Mouse (Mus musculus): ENCODE results near the gene Erbb2. TPM values are rescaled to one million over a fixed set of nuclear protein-coding genes. Genes with fewer than 3 reads are reported as not detected.

Gene Erbb2
- polyA plus RNA-seq, 1 experiment, result 1.5 TPM

DNA sequence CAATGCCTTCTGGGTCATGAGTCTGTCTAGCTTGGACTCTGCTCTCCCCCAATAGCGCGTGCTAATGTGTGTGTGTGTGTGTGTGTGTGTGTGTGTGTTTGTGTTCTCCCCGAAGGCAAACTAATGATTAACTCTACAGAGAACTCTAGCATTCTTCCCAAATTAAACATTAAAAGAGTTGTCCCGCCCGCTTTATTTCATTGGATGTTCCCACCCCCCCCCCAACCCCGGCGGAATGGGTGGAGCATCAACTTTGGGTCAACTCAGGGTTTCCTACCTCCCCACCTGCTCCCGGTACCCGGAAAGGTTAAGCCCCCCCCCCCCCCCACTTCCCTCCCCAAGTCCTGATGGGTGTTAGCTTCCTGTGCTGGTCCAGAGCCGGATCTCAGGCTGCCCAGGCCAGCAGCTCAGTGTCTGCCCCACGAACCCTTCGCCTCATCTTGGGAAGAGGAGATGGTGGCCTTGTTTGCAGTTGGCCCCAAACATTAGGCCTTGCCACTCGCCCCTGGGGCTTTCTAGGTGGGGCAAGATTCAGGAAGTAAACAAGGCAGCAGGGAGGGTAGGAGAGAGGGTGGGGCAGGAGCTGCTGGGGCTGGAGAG lies 36.0 kb downstream of the Erbb2 start:
- Histone ChIP-seq H3K4me1 (ENCODE audit: control insufficient read depth, insufficient read depth, low read length) (peaks cover 9% of the 10 kb centered on the region), H3K27me3 (ENCODE audit: control insufficient read depth, insufficient read depth, low read length) (no peaks in the 10 kb centered on the region), H3K4me3 (ENCODE audit: control insufficient read depth, low read depth, low read length) (no peak overlapping the region; the same call in 1 of the 2 replicates), H3K27ac (ENCODE audit: control insufficient read depth, insufficient read depth, low read depth, low read length) (no peak overlapping the region), H3K36me3 (ENCODE audit: control insufficient read depth, insufficient read depth, low read length) (no peaks in the 10 kb centered on the region)
- no peak for TF ChIP-seq CTCF (IDR thresholded peaks at IDR 0.05; ENCODE audit: control insufficient read depth, insufficient read depth, insufficient replicate concordance, low read depth, low read length)
- TF ChIP-seq POLR2A (IDR thresholded peaks at IDR 0.05; ENCODE audit: control insufficient read depth, low read depth, low read length), result no peak

DNA sequence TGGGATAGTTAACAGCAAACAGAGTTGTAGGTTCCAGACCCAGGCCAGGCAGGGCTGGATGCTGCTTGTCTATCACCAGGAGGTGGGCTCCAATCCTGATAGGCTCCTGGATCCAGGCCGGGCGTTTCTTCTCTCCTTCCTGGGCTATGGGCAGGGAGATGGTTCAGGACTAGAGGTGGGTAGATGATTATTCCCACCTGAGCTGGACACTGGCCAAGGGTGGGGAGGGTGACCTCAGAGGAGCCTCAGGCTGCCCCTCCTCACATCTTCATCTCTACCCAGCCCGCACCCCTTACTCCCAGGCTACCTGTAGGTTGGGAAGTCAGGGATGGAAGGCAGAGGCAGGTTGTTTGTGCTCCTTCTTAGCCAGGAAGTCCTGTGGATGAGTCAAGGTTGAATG lies 37.1 kb downstream of the Erbb2 start:
- Histone ChIP-seq H3K4me1 (ENCODE audit: control insufficient read depth, insufficient read depth, low read length) (peaks cover 9% of the 10 kb centered on the region), H3K4me3 (ENCODE audit: control insufficient read depth, low read depth, low read length) (no peak overlapping the region), H3K27me3 (ENCODE audit: control insufficient read depth, insufficient read depth, low read length) (no peaks in the 10 kb centered on the region), H3K36me3 (ENCODE audit: control insufficient read depth, insufficient read depth, low read length) (no peaks in the 10 kb centered on the region), H3K27ac (ENCODE audit: control insufficient read depth, insufficient read depth, low read depth, low read length) (no peak overlapping the region)
- no peak for TF ChIP-seq POLR2A (IDR thresholded peaks at IDR 0.05; ENCODE audit: control insufficient read depth, low read depth, low read length)
- no peak for TF ChIP-seq CTCF (IDR thresholded peaks at IDR 0.05; ENCODE audit: control insufficient read depth, insufficient read depth, insufficient replicate concordance, low read depth, low read length)

GRCm38 (mm10) chr11:98449921-98450771 lies 37.9 kb downstream of the Erbb2 start:
- peaks cover 9% of the 10 kb centered on the region for H3K4me1 ChIP-seq (ENCODE audit: control insufficient read depth, insufficient read depth, low read length)
- no peaks in the 10 kb centered on the region for H3K36me3 ChIP-seq (ENCODE audit: control insufficient read depth, insufficient read depth, low read length)
- no peaks in the 10 kb centered on the region for H3K27me3 ChIP-seq (ENCODE audit: control insufficient read depth, insufficient read depth, low read length)
- H3K4me3 ChIP-seq (ENCODE audit: control insufficient read depth, low read depth, low read length), result no peak overlapping the region
- TF ChIP-seq CTCF (IDR thresholded peaks at IDR 0.05; ENCODE audit: control insufficient read depth, insufficient read depth, insufficient replicate concordance, low read depth, low read length), result no peak
- TF ChIP-seq POLR2A (IDR thresholded peaks at IDR 0.05; ENCODE audit: control insufficient read depth, low read depth, low read length), result no peak
- no peak overlapping the region for H3K27ac ChIP-seq (ENCODE audit: control insufficient read depth, insufficient read depth, low read depth, low read length)

DNA sequence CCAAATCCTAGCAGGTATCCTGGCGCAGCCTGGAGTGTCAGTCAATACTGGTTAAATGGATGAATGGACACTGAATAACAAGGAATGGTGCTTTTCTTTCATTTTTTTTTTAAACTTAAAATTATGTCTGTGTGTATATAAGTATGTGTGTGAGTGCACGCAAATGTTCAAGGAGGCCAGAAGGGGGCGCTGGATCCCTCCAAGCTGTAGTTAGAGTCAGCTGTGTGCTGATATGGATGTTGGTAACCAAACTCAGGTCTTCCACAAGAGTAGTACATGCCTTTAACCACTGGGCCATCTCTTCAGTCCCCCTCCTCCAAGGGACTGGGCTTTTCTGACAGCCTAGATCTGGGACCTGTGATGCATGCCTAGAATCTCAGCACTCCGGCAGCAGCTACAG lies 43.2 kb downstream of the Erbb2 start:
- H3K27me3 ChIP-seq (ENCODE audit: control insufficient read depth, insufficient read depth, low read length), result no peaks in the 10 kb centered on the region
- TF ChIP-seq CTCF (IDR thresholded peaks at IDR 0.05; ENCODE audit: control insufficient read depth, insufficient read depth, insufficient replicate concordance, low read depth, low read length) (peak; percentile 39; the same call in 1 of the 2 replicates), POLR2A (IDR thresholded peaks at IDR 0.05; ENCODE audit: control insufficient read depth, low read depth, low read length) (no peak)

DNA sequence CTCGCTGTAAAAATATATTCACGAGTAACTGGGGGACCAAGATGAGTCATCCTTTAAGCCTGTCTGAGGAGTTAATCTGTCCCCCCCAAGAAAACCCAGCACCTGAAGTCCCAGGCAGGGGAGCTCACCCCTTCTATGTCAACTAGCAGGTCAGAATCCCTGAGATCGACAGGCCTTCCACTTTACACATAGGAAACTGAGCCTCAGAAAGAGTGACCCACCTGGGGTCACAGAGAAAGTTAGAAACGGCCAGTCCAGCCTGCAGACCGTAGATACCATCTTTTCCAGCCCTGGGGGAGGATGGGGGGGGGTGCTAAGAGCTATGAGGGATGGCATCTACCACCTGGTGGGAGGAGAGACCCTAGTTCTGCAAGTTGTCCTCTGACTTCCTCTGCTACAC lies 44.3 kb downstream of the Erbb2 start:
- Histone ChIP-seq H3K4me1 (ENCODE audit: control insufficient read depth, insufficient read depth, low read length) (peaks cover 20% of the 10 kb centered on the region), H3K27ac (ENCODE audit: control insufficient read depth, insufficient read depth, low read depth, low read length) (no peak overlapping the region), H3K27me3 (ENCODE audit: control insufficient read depth, insufficient read depth, low read length) (no peaks in the 10 kb centered on the region), H3K4me3 (ENCODE audit: control insufficient read depth, low read depth, low read length) (no peak overlapping the region), H3K36me3 (ENCODE audit: control insufficient read depth, insufficient read depth, low read length) (no peaks in the 10 kb centered on the region)
- no peak for TF ChIP-seq POLR2A (IDR thresholded peaks at IDR 0.05; ENCODE audit: control insufficient read depth, low read depth, low read length)
- no peak for TF ChIP-seq CTCF (IDR thresholded peaks at IDR 0.05; ENCODE audit: control insufficient read depth, insufficient read depth, insufficient replicate concordance, low read depth, low read length)

More for the DNA sequence above, 43.2 kb downstream of the Erbb2 start:
- H3K4me1 ChIP-seq (ENCODE audit: control insufficient read depth, insufficient read depth, low read length), result peaks cover 20% of the 10 kb centered on the region
- no peaks in the 10 kb centered on the region for H3K36me3 ChIP-seq (ENCODE audit: control insufficient read depth, insufficient read depth, low read length)
- no peak overlapping the region for H3K4me3 ChIP-seq (ENCODE audit: control insufficient read depth, low read depth, low read length)
- no peak overlapping the region for H3K27ac ChIP-seq (ENCODE audit: control insufficient read depth, insufficient read depth, low read depth, low read length)

DNA sequence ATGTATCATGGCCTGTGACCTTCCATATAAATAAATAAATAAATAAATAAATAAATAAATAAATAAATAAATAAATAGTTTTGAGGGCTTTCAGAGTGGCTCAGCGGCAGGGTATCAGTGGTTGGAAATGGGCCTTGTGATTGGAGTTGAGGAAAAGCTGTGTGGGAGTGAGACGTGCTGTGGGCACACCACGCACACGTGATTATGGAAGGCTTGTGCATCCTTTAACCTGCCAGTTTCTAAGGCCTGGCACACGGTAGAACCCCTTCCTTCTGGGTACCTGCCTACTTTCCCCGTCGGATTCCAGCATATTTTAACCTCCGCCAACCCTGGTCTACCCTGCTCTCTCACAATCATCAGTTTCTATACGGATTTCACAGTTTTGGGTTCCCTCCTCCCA lies 44.7 kb downstream of the Erbb2 start:
- Histone ChIP-seq H3K27me3 (ENCODE audit: control insufficient read depth, insufficient read depth, low read length) (no peaks in the 10 kb centered on the region), H3K27ac (ENCODE audit: control insufficient read depth, insufficient read depth, low read depth, low read length) (no peak overlapping the region; the same call in 1 of the 2 replicates)
- no peak for TF ChIP-seq POLR2A (IDR thresholded peaks at IDR 0.05; ENCODE audit: control insufficient read depth, low read depth, low read length)
- peak; percentile 2; the same call in 1 of the 2 replicates for TF ChIP-seq CTCF (IDR thresholded peaks at IDR 0.05; ENCODE audit: control insufficient read depth, insufficient read depth, insufficient replicate concordance, low read depth, low read length)

GRCm38 (mm10) chr11:98457367-98458120 lies 45.3 kb downstream of the Erbb2 start:
- H3K27me3 ChIP-seq (ENCODE audit: control insufficient read depth, insufficient read depth, low read length), result no peaks in the 10 kb centered on the region
- no peak overlapping the region; the same call in 1 of the 2 replicates for H3K27ac ChIP-seq (ENCODE audit: control insufficient read depth, insufficient read depth, low read depth, low read length)
- TF ChIP-seq POLR2A (IDR thresholded peaks at IDR 0.05; ENCODE audit: control insufficient read depth, low read depth, low read length) (no peak; the same call in 1 of the 2 replicates), CTCF (IDR thresholded peaks at IDR 0.05; ENCODE audit: control insufficient read depth, insufficient read depth, insufficient replicate concordance, low read depth, low read length) (peak; percentile 70; the same call in 1 of the 2 replicates)
- H3K4me3 ChIP-seq (ENCODE audit: control insufficient read depth, low read depth, low read length), result peak overlapping the region; percentile 85
- no peaks in the 10 kb centered on the region for H3K36me3 ChIP-seq (ENCODE audit: control insufficient read depth, insufficient read depth, low read length)
- H3K4me1 ChIP-seq (ENCODE audit: control insufficient read depth, insufficient read depth, low read length), result peaks cover 20% of the 10 kb centered on the region

More for the DNA sequence above, 44.7 kb downstream of the Erbb2 start:
- Histone ChIP-seq H3K4me1 (ENCODE audit: control insufficient read depth, insufficient read depth, low read length) (peaks cover 20% of the 10 kb centered on the region), H3K36me3 (ENCODE audit: control insufficient read depth, insufficient read depth, low read length) (no peaks in the 10 kb centered on the region), H3K4me3 (ENCODE audit: control insufficient read depth, low read depth, low read length) (peak overlapping the region; percentile 85)
